Mouse (Mus musculus) liver, adult 2 months (tissue): ENCODE data around the gene Dlg2. TPM values are rescaled to one million over a fixed set of nuclear protein-coding genes. Genes with fewer than 3 reads are reported as not detected.

ENCODE experiments used
- DNase-seq: peaks from one replicate; pipeline ENCODE4 v3.0.0-alpha.2; 2011; ENCODE audit warnings: low read depth, low spot score; ENCODE audit errors: extremely low read depth
- H3K27ac ChIP-seq: fragments of 200-500 bp; replicated peaks from 2 replicates; pipeline ENCODE4 v1.5.1; 2012; ENCODE audit warnings: low read depth, mild to moderate bottlenecking, control low read depth, inconsistent platforms, low read length; ENCODE audit not compliant: insufficient read depth
- H3K27me3 ChIP-seq: fragments of 200-500 bp; 2 replicates; pipeline ENCODE4 v1.6.1; 2012; ENCODE audit warnings: mild to moderate bottlenecking, moderate library complexity, low read length, inconsistent platforms; ENCODE audit not compliant: control insufficient read depth, insufficient read depth
- H3K36me3 ChIP-seq: fragments of 200-500 bp; 2 replicates; pipeline ENCODE4 v1.6.1; 2012; ENCODE audit warnings: low read length, inconsistent platforms; ENCODE audit not compliant: control insufficient read depth, insufficient read depth
- H3K4me1 ChIP-seq: fragments of 200-500 bp; 2 replicates; pipeline ENCODE4 v1.6.1; 2011; ENCODE audit warnings: low read length; ENCODE audit not compliant: control insufficient read depth, insufficient read depth
- H3K4me3 ChIP-seq: fragments of 200-500 bp; 2 replicates; pipeline ENCODE4 v1.5.1; 2011; ENCODE audit warnings: low read depth, mild to moderate bottlenecking, control low read depth, low read length, moderate library complexity; ENCODE audit not compliant: insufficient read depth
- H3K79me2 ChIP-seq: fragments of 200-500 bp; 2 replicates; pipeline ENCODE4 v1.6.1; 2012; ENCODE audit warnings: inconsistent platforms, mild to moderate bottlenecking, low read length, moderate library complexity; ENCODE audit not compliant: control insufficient read depth, insufficient read depth
- H3K9ac ChIP-seq: fragments of 200-500 bp; 2 replicates; pipeline ENCODE4 v1.6.1; 2012; ENCODE audit warnings: low read depth, mild to moderate bottlenecking, control low read depth, inconsistent platforms, low read length
- CTCF ChIP-seq: fragments of 200-500 bp; IDR thresholded peaks from 2 replicates; pipeline ENCODE4 v1.5.1; 2011; ENCODE audit warnings: low read depth, low read length, control low read depth
- POLR2A ChIP-seq: fragments of 200-500 bp; IDR thresholded peaks from 2 replicates; pipeline ENCODE4 v1.6.1; 2011; ENCODE audit warnings: low read length, control low read depth; ENCODE audit not compliant: insufficient read depth; ENCODE audit errors: extremely low read depth
- WGBS: fragments of 180-500 bp; shearing (Covaris S2); methylation state at CpG from one replicate; pipeline ENCODE4 v1.1.7; 2018; 5-methylcytosine and 5-hydroxymethylcytosine counted together
- polyA plus RNA-seq: library from polyadenylated mRNA; depleted of rRNA; stranded (reverse); fragments of >200 nt; gene quantifications from 2 replicates; pipeline ENCODE4 v1.2.3, GENCODE M21; 2012
- total RNA-seq: library from RNA; depleted of rRNA; stranded (reverse); fragments of >200 nt; gene quantifications from 2 replicates; pipeline ENCODE4 v1.2.3, GENCODE M21; 2014

Gene Dlg2
- total and polyA plus RNA-seq, 2 experiments: 0.65 TPM; not detected in 1

GRCm38 (mm10) chr7:91262998-91263397 lies 786.5 kb downstream of the Dlg2 start:
- DNase-seq: no peak
- no peaks in the 10 kb centered on the region for H3K79me2 ChIP-seq
- TF ChIP-seq POLR2A: no peak
- no peak for TF ChIP-seq CTCF

GRCm38 (mm10) chr7:91267764-91268163 lies 791.3 kb downstream of the Dlg2 start:
- Histone ChIP-seq H3K4me1 (no peaks in the 10 kb centered on the region), H3K27me3 (no peaks in the 10 kb centered on the region), H3K79me2 (no peaks in the 10 kb centered on the region), H3K9ac (no peak overlapping the region), H3K27ac (no peak overlapping the region), H3K4me3 (no peak overlapping the region), H3K36me3 (no peaks in the 10 kb centered on the region)
- 4% methylated on average over 1 of the region's 1 CpGs for WGBS
- TF ChIP-seq CTCF: no peak
- peak; percentile 2 for DNase-seq

More at GRCm38 (mm10) chr7:91262998-91263397, 786.5 kb downstream of the Dlg2 start:
- Histone ChIP-seq H3K9ac (no peak overlapping the region), H3K4me3 (no peak overlapping the region), H3K27ac (no peak overlapping the region), H3K4me1 (peaks cover 3% of the 10 kb centered on the region), H3K27me3 (no peaks in the 10 kb centered on the region), H3K36me3 (no peaks in the 10 kb centered on the region)
- 14% methylated on average over 9 of the region's 9 CpGs for WGBS

GRCm38 (mm10) chr7:91284167-91284566 lies 807.7 kb downstream of the Dlg2 start:
- Histone ChIP-seq H3K4me3 (no peak overlapping the region), H3K9ac (no peak overlapping the region), H3K27ac (no peak overlapping the region), H3K36me3 (no peaks in the 10 kb centered on the region), H3K4me1 (no peaks in the 10 kb centered on the region), H3K79me2 (no peaks in the 10 kb centered on the region), H3K27me3 (no peaks in the 10 kb centered on the region)
- 92% methylated on average over 3 of the region's 3 CpGs for WGBS
- no peak for TF ChIP-seq CTCF
- no peak for TF ChIP-seq POLR2A
- no peak for DNase-seq

GRCm38 (mm10) chr7:91288324-91288723 lies 811.9 kb downstream of the Dlg2 start:
- whole genome bisulfite sequencing: 73% methylated on average over 3 of the region's 3 CpGs
- DNase-seq: no peak
- no peak for TF ChIP-seq POLR2A
- TF ChIP-seq CTCF: no peak
- H3K79me2 ChIP-seq: no peaks in the 10 kb centered on the region
- no peaks in the 10 kb centered on the region for H3K27me3 ChIP-seq
- H3K27ac ChIP-seq: no peak overlapping the region
- H3K9ac ChIP-seq: no peak overlapping the region
- no peak overlapping the region for H3K4me3 ChIP-seq
- no peaks in the 10 kb centered on the region for H3K4me1 ChIP-seq
- H3K36me3 ChIP-seq: no peaks in the 10 kb centered on the region

DNA sequence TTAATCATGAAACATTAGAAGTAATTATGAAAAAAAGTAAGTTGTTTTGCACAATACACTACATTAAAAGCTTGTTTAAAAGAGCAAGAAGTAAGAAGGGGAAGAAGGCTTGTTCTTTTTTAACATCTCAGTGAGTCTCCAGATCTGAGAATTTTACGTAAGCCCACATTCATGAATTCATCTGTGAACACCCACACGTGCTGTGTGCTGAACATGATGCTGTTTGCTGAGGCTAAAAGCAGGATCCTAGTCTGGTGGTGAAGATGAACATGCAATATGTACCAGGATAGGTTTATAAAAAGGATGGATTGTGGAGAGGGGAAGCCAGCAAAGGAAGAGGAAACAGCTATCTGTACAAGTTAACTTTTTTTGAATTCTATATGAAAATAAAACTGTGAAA lies 819.7 kb downstream of the Dlg2 start:
- 71% methylated on average over 2 of the region's 2 CpGs for WGBS
- Histone ChIP-seq H3K4me3 (no peak overlapping the region), H3K4me1 (no peaks in the 10 kb centered on the region), H3K9ac (no peak overlapping the region), H3K36me3 (no peaks in the 10 kb centered on the region), H3K79me2 (no peaks in the 10 kb centered on the region), H3K27me3 (no peaks in the 10 kb centered on the region), H3K27ac (no peak overlapping the region)
- DNase-seq: no peak
- no peak for TF ChIP-seq CTCF
- TF ChIP-seq POLR2A: no peak

DNA sequence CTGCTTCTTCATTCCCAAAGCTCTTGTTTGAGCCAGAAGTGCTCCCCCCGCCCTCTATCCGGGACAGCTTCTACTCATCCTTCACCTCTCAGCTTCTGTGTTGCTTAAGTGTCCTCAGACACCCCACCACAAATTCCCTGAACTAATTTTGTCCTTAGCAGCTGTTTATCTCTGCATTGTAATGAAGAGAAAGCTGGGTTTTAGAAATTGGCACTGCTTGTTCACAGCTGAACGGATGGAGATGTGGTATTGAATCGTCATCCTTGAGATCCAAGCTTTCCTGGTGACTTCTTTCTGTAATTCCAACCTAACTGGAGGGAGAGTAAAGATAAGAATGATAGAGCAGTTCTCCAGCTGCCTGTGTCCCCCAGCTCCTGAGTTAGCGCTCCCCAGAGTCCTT lies 834.7 kb downstream of the Dlg2 start:
- WGBS: 74% methylated on average over 5 of the region's 5 CpGs
- no peak for TF ChIP-seq CTCF
- TF ChIP-seq POLR2A: no peak
- H3K27me3 ChIP-seq: no peaks in the 10 kb centered on the region
- no peaks in the 10 kb centered on the region for H3K79me2 ChIP-seq
- H3K9ac ChIP-seq: no peak overlapping the region
- no peak overlapping the region for H3K27ac ChIP-seq
- no peak overlapping the region for H3K4me3 ChIP-seq
- no peak for DNase-seq
- no peaks in the 10 kb centered on the region for H3K4me1 ChIP-seq
- H3K36me3 ChIP-seq: no peaks in the 10 kb centered on the region
